Mouse (Mus musculus) ES-E14 (cell line): ENCODE measurements around the gene Stpg1. TPM values are rescaled to one million over a fixed set of nuclear protein-coding genes. Genes with fewer than 3 reads are reported as not detected.
A peak's percentile ranks its signal among the peaks of the same experiment; 100 is the strongest.

ENCODE experiments used
- DNase-seq: peaks from one replicate; pipeline ENCODE4 v3.0.0-alpha.2; 2013; ENCODE audit warnings: low read depth, low spot score
- H3K27ac ChIP-seq: 2 replicates; pipeline ENCODE4 v1.5.1; 2012; ENCODE audit warnings: low read depth, mild to moderate bottlenecking, low read length, moderate library complexity, mixed read lengths; ENCODE audit not compliant: poor library complexity, insufficient read depth, severe bottlenecking
- H3K36me3 ChIP-seq: 2 replicates; pipeline ENCODE4 v1.6.1; 2012; ENCODE audit warnings: mild to moderate bottlenecking, low read length, moderate library complexity, mixed read lengths; ENCODE audit not compliant: control insufficient read depth, poor library complexity, insufficient read depth, severe bottlenecking
- H3K4me1 ChIP-seq, 2 experiments: fragments of 150-350 bp in 1 of 2; sonication (generic) in 1 of 2; 2 replicates each; pipeline ENCODE4 v1.6.1; 2012; ENCODE audit warnings: low read length in 2 of 2, mild to moderate bottlenecking in 1 of 2, mixed read lengths in 1 of 2; ENCODE audit not compliant: control insufficient read depth in 2 of 2, insufficient read depth in 2 of 2, poor library complexity in 1 of 2
- H3K4me3 ChIP-seq, 2 experiments: fragments of 150-350 bp in 1 of 2; sonication (generic) in 1 of 2; 2 replicates each; pipeline ENCODE4 v1.5.1; 2012; ENCODE audit warnings: low read length in 2 of 2, low read depth in 1 of 2, mild to moderate bottlenecking in 1 of 2, mixed read lengths in 1 of 2; ENCODE audit not compliant: insufficient read depth in 1 of 2, poor library complexity in 1 of 2, severe bottlenecking in 1 of 2
- H3K9ac ChIP-seq: 2 replicates; pipeline ENCODE4 v1.6.1; 2012; ENCODE audit warnings: low read depth, mild to moderate bottlenecking, low read length, mixed read lengths; ENCODE audit not compliant: poor library complexity, insufficient read depth, severe bottlenecking
- H3K9me3 ChIP-seq: fragments of 150-350 bp; sonication (generic); 2 replicates; pipeline ENCODE4 v1.6.1; 2012; ENCODE audit warnings: low read depth, mild to moderate bottlenecking, low read length; ENCODE audit not compliant: control insufficient read depth, insufficient read depth
- CHD2 ChIP-seq: IDR thresholded peaks from 2 replicates; pipeline ENCODE4 v1.6.1; 2014; ENCODE audit warnings: mild to moderate bottlenecking, low read depth, low read length, inconsistent platforms
- HCFC1 ChIP-seq: IDR thresholded peaks from 2 replicates; pipeline ENCODE4 v1.6.1; 2012; ENCODE audit warnings: low read length, inconsistent platforms, borderline replicate concordance; ENCODE audit not compliant: insufficient read depth
- MAFK ChIP-seq: IDR thresholded peaks from 2 replicates; pipeline ENCODE4 v1.6.1; 2014; ENCODE audit warnings: mild to moderate bottlenecking, low read depth, low read length, inconsistent platforms; ENCODE audit not compliant: insufficient read depth
- ZC3H11A ChIP-seq: IDR thresholded peaks from 2 replicates; pipeline ENCODE4 v1.6.1; 2012; ENCODE audit warnings: low read depth, mild to moderate bottlenecking, inconsistent platforms, low read length, borderline replicate concordance
- ZNF384 ChIP-seq: IDR thresholded peaks from 2 replicates; pipeline ENCODE4 v1.6.1; 2012; ENCODE audit warnings: low read depth, low read length, inconsistent platforms
- in situ Hi-C, 2 experiments: fragments of 600-800 bp; cut with MboI; formaldehyde crosslinking; loops; one replicate each; pipeline ENCODE4 v1.15.1; 2025; ENCODE audit warnings: low sequenced_read_pairs in 2 of 2, inconsistent platforms in 1 of 2; ENCODE audit not compliant: unreplicated experiment in 2 of 2
- total RNA-seq: library from RNA; depleted of rRNA; stranded (reverse); fragments of 300-350 nt; gene quantifications from 2 replicates; pipeline ENCODE4 v1.2.3, GENCODE M21; 2012

Gene Stpg1
- total RNA-seq, 1 experiment, result 0.09 TPM

GRCm38 (mm10) chr4:135514925-135515324 lies 20.3 kb downstream of the Stpg1 start:
- Histone ChIP-seq H3K4me1 (peaks cover 0 to 10% of the 10 kb centered on the region in 2 experiments; a peak in 2 of 4 replicates), H3K4me3 (no peak overlapping the region), H3K36me3 (no peaks in the 10 kb centered on the region), H3K9me3 (no peaks in the 10 kb centered on the region), H3K9ac (no peak overlapping the region), H3K27ac (no peak overlapping the region)
- no peak for TF ChIP-seq HCFC1
- TF ChIP-seq ZC3H11A, result no peak
- TF ChIP-seq ZNF384, result no peak
- TF ChIP-seq CHD2, result no peak
- TF ChIP-seq MAFK, result no peak
- in situ Hi-C loops, result loop anchor here in 1 of 2 experiments (5.0 kb wide), 1 partner anchor 152 kb away; no protein-coding TSS in a partner anchor
- DNase-seq, result no peak

DNA sequence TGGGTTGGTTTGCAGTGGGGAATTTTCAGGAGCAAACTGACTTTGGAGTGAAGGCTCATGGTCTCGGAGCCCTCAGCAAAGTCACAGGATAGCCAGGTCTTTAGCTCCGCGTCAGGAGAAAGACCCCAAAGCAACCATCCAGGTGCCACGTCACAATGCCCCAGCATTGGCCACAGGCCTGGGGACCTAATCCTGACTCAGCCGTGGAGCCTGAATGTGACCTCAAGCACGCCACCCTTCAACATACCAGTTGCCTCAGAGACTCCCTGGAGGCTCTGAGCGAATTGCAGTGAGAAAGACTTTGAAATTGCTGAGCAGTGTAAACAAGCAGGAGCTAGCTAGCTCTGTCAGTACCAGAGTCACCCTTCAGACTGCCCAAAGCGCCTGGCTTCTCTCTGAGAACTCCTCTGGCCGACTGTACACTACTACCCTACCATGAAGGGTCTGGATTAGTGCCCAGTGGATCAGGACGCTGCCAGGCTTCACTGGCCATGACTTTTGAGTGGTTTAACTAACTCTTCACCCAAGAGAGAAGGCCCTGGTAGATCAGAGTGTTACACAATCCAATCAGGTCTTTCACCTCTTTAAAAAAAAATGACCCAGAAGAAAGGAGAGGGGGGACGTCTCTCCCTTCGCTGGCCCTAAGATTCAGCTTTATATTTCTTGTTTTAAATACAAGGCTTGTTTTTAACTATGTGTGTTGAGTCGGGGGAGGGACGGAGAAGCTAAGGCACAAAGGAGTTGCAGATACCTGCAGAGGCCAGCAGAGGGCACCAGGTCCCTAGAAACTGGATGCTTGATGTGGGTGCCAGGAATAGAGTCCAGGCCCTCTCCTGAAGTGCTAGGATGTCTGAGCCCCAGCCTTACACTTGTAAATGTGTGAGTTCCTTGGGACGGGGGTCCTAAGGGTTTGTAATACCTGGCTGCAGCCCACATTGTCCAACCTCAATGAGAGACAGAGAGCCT lies 22.0 kb downstream of the Stpg1 start:
- Histone ChIP-seq H3K9me3 (no peaks in the 10 kb centered on the region), H3K27ac (no peak overlapping the region), H3K36me3 (no peaks in the 10 kb centered on the region), H3K4me1 (peaks cover 3% of the 10 kb centered on the region in 2 experiments; a peak in 2 of 4 replicates), H3K4me3 (no peak overlapping the region), H3K9ac (no peak overlapping the region)
- in situ Hi-C loops, result loop anchor here in 1 of 2 experiments (5.0 kb wide), 1 partner anchor 151 kb away; no protein-coding TSS in a partner anchor
- peak; percentile 99 for TF ChIP-seq ZC3H11A
- TF ChIP-seq MAFK, result no peak
- TF ChIP-seq ZNF384, result no peak
- TF ChIP-seq HCFC1, result no peak
- TF ChIP-seq CHD2, result no peak
- peak; percentile 73 for DNase-seq

- in situ Hi-C loops, result loop anchor here in 1 of 2 experiments (5.0 kb wide), 1 partner anchor 149 kb away; no protein-coding TSS in a partner anchor
- peaks cover 0 to 3% of the 10 kb centered on the region in 2 experiments; a peak in 1 of 4 replicates for H3K4me1 ChIP-seq
- DNase-seq, result no peak
- no peak overlapping the region for H3K4me3 ChIP-seq
- no peak for TF ChIP-seq CHD2
- no peak for TF ChIP-seq ZC3H11A
- TF ChIP-seq HCFC1, result no peak
- no peak for TF ChIP-seq MAFK
- TF ChIP-seq ZNF384, result no peak
- no peak overlapping the region for H3K9ac ChIP-seq
- no peak overlapping the region for H3K27ac ChIP-seq
- H3K9me3 ChIP-seq, result no peaks in the 10 kb centered on the region
- H3K36me3 ChIP-seq, result no peaks in the 10 kb centered on the region
Observed at GRCm38 (mm10) chr4:135518135-135518534, 23.5 kb downstream of the Stpg1 start.

DNA sequence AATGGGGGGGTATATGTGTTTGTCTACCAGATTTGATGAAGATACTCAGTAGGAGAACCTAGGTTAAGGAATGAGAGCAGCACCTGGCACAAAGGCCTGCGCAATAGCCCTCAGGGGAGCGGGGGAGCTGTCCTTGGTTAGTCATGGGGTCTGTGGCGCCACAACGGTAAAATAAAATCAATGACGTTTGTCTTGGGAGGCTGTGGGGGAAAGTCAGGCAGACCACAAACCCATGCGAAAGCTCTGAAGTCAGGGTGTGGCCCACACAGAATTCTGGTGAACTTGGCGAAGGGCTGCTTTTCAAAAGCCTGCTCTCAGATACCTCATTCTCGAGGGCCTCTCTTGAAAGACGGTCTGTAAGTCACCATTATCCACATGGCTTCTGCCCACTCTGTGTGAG lies 25.8 kb downstream of the Stpg1 start:
- Histone ChIP-seq H3K4me3 (no peak overlapping the region), H3K4me1 (peaks cover 3 to 9% of the 10 kb centered on the region in 2 experiments; a peak in 2 of 4 replicates), H3K36me3 (no peaks in the 10 kb centered on the region), H3K9ac (no peak overlapping the region), H3K27ac (no peak overlapping the region), H3K9me3 (no peaks in the 10 kb centered on the region)
- DNase-seq, result no peak
- in situ Hi-C loops, result loop anchor here in 1 of 2 experiments (10.0 kb wide), 1 partner anchor 144 kb away; no protein-coding TSS in a partner anchor
- no peak for TF ChIP-seq CHD2
- TF ChIP-seq ZC3H11A, result no peak
- no peak for TF ChIP-seq ZNF384
- TF ChIP-seq MAFK, result no peak
- no peak for TF ChIP-seq HCFC1
